Mouse (Mus musculus) liver, postnatal 0 days (tissue): Measurements from ENCODE around the gene Lef1. TPM values are rescaled to one million over a fixed set of nuclear protein-coding genes. Genes with fewer than 3 reads are reported as not detected.
A peak's percentile ranks its signal among the peaks of the same experiment; 100 is the strongest.

Experiments
- ATAC-seq: fragments of 200-750 bp; cut with Nextera tagmentation; 2 replicates; pipeline ENCODE4 v1.8.0; 2017; ENCODE audit warnings: mild to moderate bottlenecking, moderate library complexity
- DNase-seq: peaks from one replicate; pipeline ENCODE4 v3.0.0-alpha.2; 2016
- H3K27ac ChIP-seq: fragments of 300-500 bp; sonication (generic); 2 replicates; pipeline ENCODE4 v1.5.1; 2014; ENCODE audit warnings: antibody characterized with exemption, moderate library complexity, mild to moderate bottlenecking, low read depth
- H3K27me3 ChIP-seq: fragments of 300-500 bp; sonication (generic); 2 replicates; pipeline ENCODE4 v1.6.1; 2014; ENCODE audit warnings: low read length, control low read depth, mixed read lengths; ENCODE audit not compliant: insufficient read depth
- H3K36me3 ChIP-seq: fragments of 300-500 bp; sonication (generic); replicated peaks from 2 replicates; pipeline ENCODE4 v1.6.1; 2014; ENCODE audit warnings: mild to moderate bottlenecking, control low read depth, low read length, moderate library complexity, mixed read lengths; ENCODE audit not compliant: insufficient read depth
- H3K4me1 ChIP-seq: fragments of 300-500 bp; sonication (generic); 2 replicates; pipeline ENCODE4 v1.6.1; 2014; ENCODE audit warnings: antibody characterized with exemption, mild to moderate bottlenecking, control low read depth; ENCODE audit not compliant: insufficient read depth
- H3K4me2 ChIP-seq: fragments of 300-500 bp; sonication (generic); 2 replicates; pipeline ENCODE4 v1.6.1; 2014; ENCODE audit warnings: low read depth, mild to moderate bottlenecking, low read length, moderate library complexity, mixed read lengths
- H3K4me3 ChIP-seq: fragments of 300-500 bp; sonication (generic); 2 replicates; pipeline ENCODE4 v1.5.1; 2014; ENCODE audit warnings: low read depth, low read length
- H3K9ac ChIP-seq: fragments of 300-500 bp; sonication (generic); replicated peaks from 2 replicates; pipeline ENCODE4 v1.6.1; 2014; ENCODE audit warnings: mild to moderate bottlenecking, moderate library complexity
- H3K9me3 ChIP-seq: fragments of 300-500 bp; sonication (generic); 2 replicates; pipeline ENCODE4 v1.6.1; 2016; ENCODE audit warnings: mild to moderate bottlenecking, control low read depth, low read length, mixed read lengths
- CTCF ChIP-seq: sonication (generic); IDR thresholded peaks from 2 replicates; pipeline ENCODE4 v1.5.1; 2016; ENCODE audit warnings: antibody characterized with exemption, low read depth
- EP300 ChIP-seq: IDR thresholded peaks from 2 replicates; pipeline ENCODE4 v1.6.1; 2016; ENCODE audit warnings: antibody characterized with exemption, low read depth, mild to moderate bottlenecking
- WGBS: fragments of 180-500 bp; shearing (Covaris S2); extraction: QIAGEN DNeasy Blood & Tissue Kit; methylation state at CpG from one replicate; pipeline ENCODE4 v1.1.7; 2014; ENCODE audit not compliant: insufficient replicate concordance; 5-methylcytosine and 5-hydroxymethylcytosine counted together
- polyA plus RNA-seq: library from polyadenylated mRNA; unstranded; fragments of >200 nt; fragmentation: Nextera tagmentation; extraction: Ambion mirVana; gene quantifications from 2 replicates; pipeline ENCODE4 v1.2.1, GENCODE M21; 2015

Lef1 gene
- polyA plus RNA-seq, 1 experiment from 2014 or later, result 2.2 TPM

DNA sequence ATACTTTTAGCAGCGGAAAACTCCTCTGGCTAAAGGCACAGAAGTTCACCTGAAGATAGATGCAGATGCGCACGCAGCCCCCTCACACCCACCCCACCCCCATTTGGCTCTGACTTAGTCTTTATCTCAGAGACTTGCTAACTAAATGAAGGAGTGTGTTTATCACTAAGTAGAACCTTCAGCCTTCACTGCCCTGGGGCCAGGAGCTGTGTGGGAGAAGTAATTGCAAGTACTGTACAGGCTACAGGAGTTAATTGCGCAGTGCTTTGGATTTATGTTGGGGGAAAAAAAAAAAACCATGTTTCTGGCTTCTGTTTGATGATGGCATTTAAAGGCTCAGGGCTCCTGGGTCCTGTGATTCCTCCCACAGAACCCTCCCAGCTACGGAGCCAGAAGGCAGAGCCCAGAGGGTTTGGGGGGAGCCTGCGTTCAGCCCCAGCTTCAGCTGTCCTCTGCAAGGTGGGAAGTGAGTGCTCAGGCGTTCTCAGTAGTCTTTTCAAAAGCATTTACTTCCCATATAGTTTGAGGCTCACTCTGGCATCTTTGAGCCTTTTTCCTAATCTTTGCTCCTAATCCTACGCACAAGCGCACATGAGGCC is 103.9 kb downstream of the Lef1 start:
- TF ChIP-seq CTCF, result no peak
- no peak for TF ChIP-seq EP300
- H3K4me2 ChIP-seq, result no peak overlapping the region
- ATAC-seq, result no peak
- no peak overlapping the region for H3K9ac ChIP-seq
- H3K27me3 ChIP-seq, result no peaks in the 10 kb centered on the region
- no peaks in the 10 kb centered on the region for H3K4me1 ChIP-seq
- no peak overlapping the region for H3K4me3 ChIP-seq
- H3K27ac ChIP-seq, result no peak overlapping the region
- no peak for DNase-seq
- no peaks in the 10 kb centered on the region for H3K9me3 ChIP-seq
- 75% methylated on average over 9 of the region's 9 CpGs for WGBS
- H3K36me3 ChIP-seq, result no peaks in the 10 kb centered on the region

DNA sequence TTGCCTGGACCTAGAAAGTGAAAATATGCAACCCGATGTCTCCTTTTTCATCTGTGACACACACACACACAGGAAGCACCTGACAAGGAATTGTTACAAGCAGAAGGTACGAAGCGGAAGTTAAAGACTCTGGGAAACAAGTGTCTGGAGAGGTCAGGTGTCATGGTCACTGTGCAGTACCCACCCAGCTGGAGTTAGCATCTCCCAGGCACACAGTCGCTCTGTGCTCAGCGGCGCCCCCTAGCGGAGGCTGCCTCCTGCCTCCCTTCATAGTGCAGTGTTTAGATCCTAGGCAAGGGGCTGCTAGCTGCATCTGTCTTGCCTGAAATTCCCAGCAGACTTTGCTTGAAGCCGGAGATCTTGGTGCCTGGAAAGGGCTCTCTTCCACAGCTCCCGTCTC is 104.6 kb downstream of the Lef1 start:
- Histone ChIP-seq H3K27me3 (no peaks in the 10 kb centered on the region), H3K4me2 (no peak overlapping the region), H3K4me3 (no peak overlapping the region), H3K27ac (no peak overlapping the region), H3K9ac (no peak overlapping the region), H3K4me1 (no peaks in the 10 kb centered on the region), H3K9me3 (no peaks in the 10 kb centered on the region), H3K36me3 (no peaks in the 10 kb centered on the region)
- WGBS, result 46% methylated on average over 9 of the region's 9 CpGs
- DNase-seq, result peak; percentile 59
- TF ChIP-seq EP300 (no peak), CTCF (peak; percentile 78)
- no peak for ATAC-seq

DNA sequence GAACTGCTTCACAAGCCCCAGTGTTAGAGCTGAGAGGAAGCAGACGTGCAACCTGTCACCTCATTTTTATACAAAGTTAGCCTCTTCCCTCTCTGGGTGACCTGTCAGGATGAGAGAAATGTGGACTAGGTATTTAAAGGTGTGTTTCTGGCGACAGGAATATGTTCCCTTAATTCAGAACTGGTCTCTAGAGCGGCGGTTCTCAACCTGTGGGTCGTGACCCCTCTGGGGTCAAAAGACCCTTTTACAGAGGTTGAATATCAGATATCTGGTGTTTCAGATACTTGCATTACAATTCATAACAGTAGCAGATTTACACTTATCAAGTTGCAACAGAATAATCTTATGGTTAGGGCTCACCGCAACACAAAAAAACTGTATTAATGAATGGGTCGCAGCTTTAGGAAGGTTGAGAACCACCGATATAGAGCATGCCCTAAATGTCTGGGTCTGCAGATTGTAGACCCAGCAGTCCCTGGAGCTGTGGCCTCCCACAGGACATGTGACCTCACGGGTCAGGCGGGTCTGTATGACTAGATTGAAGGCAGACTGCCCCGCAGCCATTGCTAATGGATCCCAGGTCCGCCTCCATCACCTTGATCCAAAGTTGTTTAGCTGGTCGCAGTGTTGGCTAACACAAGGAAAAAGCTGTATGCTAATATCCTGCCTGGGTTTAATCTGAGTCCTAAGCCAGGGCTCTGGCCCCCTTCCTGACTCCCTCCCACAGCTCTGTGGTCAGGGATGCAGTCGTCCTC is 108.5 kb downstream of the Lef1 start:
- Histone ChIP-seq H3K36me3 (no peaks in the 10 kb centered on the region), H3K4me1 (no peaks in the 10 kb centered on the region), H3K9ac (no peak overlapping the region), H3K27ac (no peak overlapping the region), H3K4me3 (no peak overlapping the region), H3K9me3 (no peaks in the 10 kb centered on the region), H3K4me2 (no peak overlapping the region), H3K27me3 (no peaks in the 10 kb centered on the region)
- DNase-seq, result no peak
- TF ChIP-seq EP300 (no peak), CTCF (no peak)
- 78% methylated on average over 14 of the region's 14 CpGs for WGBS
- ATAC-seq, result no peak

DNA sequence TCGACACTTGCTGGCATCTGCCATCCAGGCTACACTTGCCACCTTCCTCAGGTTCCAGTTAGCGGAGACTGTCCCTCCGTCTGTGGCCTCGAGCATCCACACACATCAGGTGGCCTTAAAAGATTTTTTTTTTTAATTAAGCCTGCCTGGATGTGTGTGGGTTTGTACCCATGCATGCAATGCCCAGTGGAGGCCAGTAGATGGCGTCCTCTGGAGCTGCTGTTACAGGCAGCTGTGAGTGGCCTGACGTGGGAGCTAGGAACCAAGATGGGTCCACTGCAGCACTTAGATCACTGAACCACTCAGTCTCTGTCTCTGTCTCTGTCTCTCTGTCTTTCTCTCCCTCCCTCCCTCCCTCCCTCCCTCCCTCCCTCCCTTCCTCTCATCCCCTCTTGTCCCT is 117.8 kb downstream of the Lef1 start:
- Histone ChIP-seq H3K27ac (no peak overlapping the region), H3K4me3 (no peak overlapping the region), H3K4me2 (no peak overlapping the region), H3K36me3 (peaks cover 4% of the 10 kb centered on the region; the same call in 1 of the 2 replicates), H3K27me3 (no peaks in the 10 kb centered on the region), H3K9ac (no peak overlapping the region), H3K4me1 (no peaks in the 10 kb centered on the region), H3K9me3 (no peaks in the 10 kb centered on the region)
- 69% methylated on average over 6 of the region's 6 CpGs for WGBS
- ATAC-seq (no peak), DNase-seq (no peak)
- TF ChIP-seq EP300 (no peak), CTCF (peak; percentile 53)

DNA sequence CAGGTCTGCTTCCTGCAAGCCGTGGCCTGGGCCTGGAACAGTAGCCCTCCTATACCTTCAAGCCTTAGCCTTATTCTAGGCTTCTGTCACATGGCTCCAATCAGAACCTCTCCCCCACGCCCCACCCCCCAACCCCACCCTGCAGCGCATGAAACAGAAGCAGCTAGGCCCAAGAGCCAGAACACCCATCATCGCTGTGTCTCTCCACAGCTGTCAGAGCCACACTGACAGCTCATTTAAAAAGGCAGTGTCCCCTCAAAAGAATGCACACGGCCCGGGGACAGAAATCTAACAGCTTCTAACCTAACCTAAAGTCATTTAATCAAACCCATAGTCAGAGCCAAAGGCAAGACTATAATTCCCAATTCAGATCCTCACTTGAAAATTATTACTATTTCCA is 126.8 kb downstream of the Lef1 start:
- no peak overlapping the region for H3K27ac ChIP-seq
- TF ChIP-seq EP300, result no peak
- no peak for TF ChIP-seq CTCF
- H3K4me1 ChIP-seq, result no peaks in the 10 kb centered on the region
- no peak overlapping the region for H3K9ac ChIP-seq
- H3K4me2 ChIP-seq, result no peak overlapping the region
- H3K9me3 ChIP-seq, result no peaks in the 10 kb centered on the region
- no peak for DNase-seq
- H3K36me3 ChIP-seq, result peaks cover 33% of the 10 kb centered on the region
- ATAC-seq, result no peak
- no peak overlapping the region for H3K4me3 ChIP-seq
- WGBS, result 85% methylated on average over 6 of the region's 6 CpGs
- H3K27me3 ChIP-seq, result no peaks in the 10 kb centered on the region

DNA sequence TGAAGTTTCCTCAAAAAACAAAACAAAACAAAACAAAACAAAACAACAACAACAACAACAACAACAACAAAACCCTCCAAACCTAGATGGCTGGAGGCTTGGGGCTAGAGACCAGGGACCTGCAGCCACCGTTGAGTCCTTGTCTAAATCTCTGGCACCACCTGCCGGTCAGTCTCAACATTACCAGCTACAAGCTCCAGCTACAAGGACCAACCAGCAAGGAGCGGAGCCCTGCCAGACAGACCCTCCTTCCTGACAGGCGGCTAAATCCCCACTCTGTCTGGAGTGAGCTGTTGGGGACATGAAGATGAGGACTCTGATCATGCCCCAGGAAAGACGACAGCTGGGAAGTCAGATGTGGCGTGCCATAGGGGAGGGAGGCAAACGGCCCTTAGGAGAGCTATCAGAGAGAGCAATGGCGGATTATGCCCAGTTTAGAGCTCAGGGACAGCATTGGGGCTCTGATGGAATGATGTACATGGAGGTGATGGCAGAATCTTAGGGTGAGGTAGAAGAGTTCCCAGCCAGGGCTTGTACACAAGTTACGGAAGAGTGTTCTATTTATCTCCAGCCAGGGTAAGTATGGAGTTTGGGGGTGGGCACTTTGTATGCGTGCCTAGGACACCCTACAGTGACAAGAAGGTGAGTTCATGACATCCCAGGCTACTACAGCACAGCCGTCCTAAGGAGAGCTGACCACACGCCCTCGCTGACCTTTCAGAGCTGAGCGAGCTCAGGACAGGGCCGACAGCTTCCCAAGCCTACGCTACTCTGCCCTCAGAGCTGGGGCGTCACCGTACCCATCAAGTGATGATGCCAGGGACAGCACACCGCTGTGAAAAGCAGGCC is 127.7 kb downstream of the Lef1 start:
- Histone ChIP-seq H3K9me3 (no peaks in the 10 kb centered on the region), H3K9ac (no peak overlapping the region), H3K36me3 (peaks cover 31% of the 10 kb centered on the region), H3K4me2 (no peak overlapping the region), H3K4me1 (no peaks in the 10 kb centered on the region), H3K27ac (no peak overlapping the region), H3K4me3 (no peak overlapping the region), H3K27me3 (no peaks in the 10 kb centered on the region)
- WGBS, result 67% methylated on average over 19 of the region's 19 CpGs
- TF ChIP-seq EP300 (no peak), CTCF (peak; percentile 83)
- DNase-seq (peak; percentile 83), ATAC-seq (peak; percentile 53)
